Mouse (Mus musculus) embryonic fibroblast, embryonic 13.5 days (primary cell): ENCODE measurements around the gene Fam171a2.

Source experiments
- CTCF ChIP-seq: IDR thresholded peaks from 2 replicates; pipeline ENCODE4 v1.5.1; 2011; ENCODE audit warnings: mild to moderate bottlenecking, control low read depth, low read length, moderate library complexity, borderline replicate concordance; ENCODE audit not compliant: insufficient read depth
- POLR2A ChIP-seq: IDR thresholded peaks from 2 replicates; pipeline ENCODE4 v1.6.1; 2011; ENCODE audit warnings: low read depth, mild to moderate bottlenecking, control low read depth, low read length, moderate library complexity

GRCm38 (mm10) chr11:102399107-102399506 lies 48.4 kb downstream of the Fam171a2 start:
- TF ChIP-seq CTCF (no peak), POLR2A (no peak)
